Mouse (Mus musculus): Measurements from ENCODE around the gene Mrpl48.
"Not testable (repeated sequence)": the region's sequence is repeated elsewhere in the genome, so short reads cannot be mapped to it uniquely, and the experiment has no call there.

Mrpl48 gene

DNA sequence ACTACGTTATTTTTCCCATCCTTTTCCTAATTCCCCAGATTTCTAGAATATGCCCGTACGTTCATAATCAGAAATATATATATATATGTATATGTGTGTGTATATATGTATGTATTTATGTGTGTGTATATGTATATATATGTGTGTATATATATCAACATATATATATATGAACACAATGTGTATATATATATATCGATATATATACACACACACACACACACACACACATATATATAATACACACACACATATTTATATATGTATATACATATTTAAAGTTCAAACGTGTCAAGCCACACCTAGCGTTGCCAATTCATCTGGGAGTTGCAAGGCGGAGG is 17.6 kb downstream of the Mrpl48 start:
- in situ Hi-C loops (cut with MboI; ENCODE audit: unreplicated experiment in 2 of 2), result no loop called here

DNA sequence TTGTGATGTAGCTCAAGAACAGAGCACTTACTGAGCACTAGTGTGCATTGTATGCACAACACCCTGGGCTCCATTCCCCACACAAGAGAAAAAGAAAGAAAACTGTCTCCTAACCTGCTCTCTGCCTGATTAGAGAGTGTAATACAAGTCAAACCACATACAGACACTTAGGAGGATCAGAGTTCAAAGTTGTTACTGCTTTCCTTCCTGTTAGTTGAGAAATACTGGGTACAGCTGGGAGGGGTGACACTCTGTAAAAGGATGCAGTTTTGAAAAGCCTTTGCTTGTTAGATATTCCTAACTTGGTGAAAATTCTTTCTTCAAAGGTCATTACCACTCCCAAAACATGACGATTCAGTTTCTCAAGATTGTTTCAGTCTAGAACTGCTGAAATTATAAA is 18.3 kb downstream of the Mrpl48 start:
- in situ Hi-C loops (cut with MboI; ENCODE audit: unreplicated experiment in 2 of 2), result no loop called here

DNA sequence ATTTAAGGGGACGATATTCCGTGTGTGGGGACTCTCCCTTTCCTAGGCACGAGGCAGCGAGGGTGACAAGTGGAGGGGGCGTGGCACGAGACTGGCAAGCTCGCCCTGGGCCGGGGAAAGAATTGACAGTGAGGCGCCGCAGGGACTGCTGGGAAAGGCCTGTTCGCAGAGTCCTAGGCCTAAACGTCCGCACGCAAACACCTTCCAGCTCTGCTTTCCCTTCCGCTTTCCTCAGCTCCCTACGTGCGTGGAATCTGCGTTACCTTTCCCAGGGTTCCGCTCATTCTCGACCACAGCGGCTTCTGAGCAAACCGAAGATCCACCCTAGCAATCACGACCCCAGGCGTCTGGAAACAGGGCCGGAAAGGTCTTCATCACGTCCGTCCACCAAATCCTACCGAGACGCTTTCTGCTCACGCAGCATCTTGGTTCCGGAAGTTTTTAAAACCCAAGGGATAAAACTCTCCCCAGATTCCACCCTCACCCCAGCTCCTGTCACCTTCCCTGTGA is 25.3 kb downstream of the Mrpl48 start:
- in situ Hi-C loops (cut with MboI; ENCODE audit: unreplicated experiment in 2 of 2), result loop anchor here in 1 of 2 experiments (5.0 kb wide), 1 partner anchor 45 kb away; the partner anchor contains the start of gene Coa4

DNA sequence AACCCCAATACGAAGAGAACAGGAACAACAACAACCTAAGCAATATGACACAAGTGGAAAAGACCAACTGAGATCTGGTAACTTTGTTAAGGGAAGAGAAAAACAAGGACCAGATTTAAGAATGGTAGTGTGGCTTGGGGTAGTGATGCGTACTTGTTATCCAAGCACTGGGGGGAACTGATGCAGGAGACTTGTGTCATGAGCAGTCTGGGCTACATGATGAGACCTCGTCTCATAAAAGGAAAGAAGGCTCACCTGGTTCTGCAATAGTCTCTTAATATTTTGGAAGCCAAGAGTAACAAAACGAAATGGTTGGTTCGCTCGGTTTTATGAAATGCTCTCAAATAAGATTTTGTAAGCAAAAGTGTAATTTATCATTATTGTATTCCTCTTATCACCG is 25.9 kb downstream of the Mrpl48 start:
- in situ Hi-C loops (cut with MboI; ENCODE audit: unreplicated experiment in 2 of 2), result loop anchor here in 1 of 2 experiments (5.0 kb wide), 1 partner anchor 45 kb away; the partner anchor contains the start of gene Coa4

DNA sequence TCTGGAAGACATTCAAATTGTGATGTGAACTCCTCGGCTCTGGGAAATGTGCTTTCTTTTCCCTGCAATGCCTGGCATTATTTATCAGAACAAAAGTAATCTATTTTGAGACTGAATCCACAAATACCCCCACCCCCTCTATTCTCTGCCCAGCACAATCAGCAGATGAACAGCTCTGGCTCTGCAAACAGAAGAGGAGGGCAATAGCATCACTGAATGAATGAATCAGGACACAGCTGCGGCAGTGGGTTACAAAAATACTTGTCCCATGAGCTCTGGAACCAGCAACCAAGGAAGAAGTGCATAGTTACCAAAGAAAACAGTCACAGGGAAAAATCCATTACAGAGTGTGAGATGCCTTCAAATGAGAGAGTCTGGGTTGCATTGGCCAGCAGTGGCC is 29.3 kb downstream of the Mrpl48 start:
- in situ Hi-C loops (cut with MboI; ENCODE audit: unreplicated experiment in 2 of 2), result no loop called here

DNA sequence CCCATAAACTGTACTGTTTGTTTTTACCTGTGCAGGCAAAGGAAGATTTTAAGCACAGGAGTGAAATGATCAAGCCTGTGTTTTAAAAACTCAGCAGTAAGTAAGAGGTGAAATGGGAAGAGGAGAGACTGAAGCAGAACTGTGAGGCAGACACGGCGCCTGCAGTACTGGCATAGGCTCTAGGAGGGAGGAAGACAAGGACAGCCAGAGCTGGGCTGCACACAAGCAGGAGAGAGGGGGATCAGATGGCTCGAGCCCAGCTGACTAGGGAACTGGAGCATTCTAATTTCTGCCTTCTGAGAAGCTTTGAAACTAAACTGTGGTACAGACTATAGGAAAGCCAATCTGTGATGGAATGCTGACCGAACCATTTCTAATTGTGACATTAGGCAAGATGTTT is 35.4 kb downstream of the Mrpl48 start:
- in situ Hi-C loops (cut with MboI; ENCODE audit: unreplicated experiment in 2 of 2), result no loop called here

DNA sequence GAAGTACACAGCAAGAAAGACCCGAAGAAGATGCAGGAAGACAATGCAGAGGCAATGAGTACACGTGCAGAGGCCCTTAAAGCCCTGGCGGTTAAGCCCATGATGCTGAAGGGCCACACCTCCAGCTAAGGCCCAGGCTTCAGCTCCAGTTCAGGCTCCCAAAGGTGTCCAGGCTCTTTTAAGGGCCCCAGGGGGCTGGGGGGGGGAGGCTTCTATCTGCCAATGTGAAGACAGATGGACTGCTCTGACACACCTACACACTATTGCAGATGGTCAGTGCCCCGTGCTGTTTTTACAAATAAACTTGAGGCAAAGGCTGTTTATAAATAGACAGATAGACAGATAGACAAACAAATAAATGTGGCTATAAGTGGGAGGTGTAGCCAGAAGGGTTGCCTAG is 36.0 kb downstream of the Mrpl48 start:
- in situ Hi-C loops (cut with MboI; ENCODE audit: unreplicated experiment in 2 of 2), result no loop called here

DNA sequence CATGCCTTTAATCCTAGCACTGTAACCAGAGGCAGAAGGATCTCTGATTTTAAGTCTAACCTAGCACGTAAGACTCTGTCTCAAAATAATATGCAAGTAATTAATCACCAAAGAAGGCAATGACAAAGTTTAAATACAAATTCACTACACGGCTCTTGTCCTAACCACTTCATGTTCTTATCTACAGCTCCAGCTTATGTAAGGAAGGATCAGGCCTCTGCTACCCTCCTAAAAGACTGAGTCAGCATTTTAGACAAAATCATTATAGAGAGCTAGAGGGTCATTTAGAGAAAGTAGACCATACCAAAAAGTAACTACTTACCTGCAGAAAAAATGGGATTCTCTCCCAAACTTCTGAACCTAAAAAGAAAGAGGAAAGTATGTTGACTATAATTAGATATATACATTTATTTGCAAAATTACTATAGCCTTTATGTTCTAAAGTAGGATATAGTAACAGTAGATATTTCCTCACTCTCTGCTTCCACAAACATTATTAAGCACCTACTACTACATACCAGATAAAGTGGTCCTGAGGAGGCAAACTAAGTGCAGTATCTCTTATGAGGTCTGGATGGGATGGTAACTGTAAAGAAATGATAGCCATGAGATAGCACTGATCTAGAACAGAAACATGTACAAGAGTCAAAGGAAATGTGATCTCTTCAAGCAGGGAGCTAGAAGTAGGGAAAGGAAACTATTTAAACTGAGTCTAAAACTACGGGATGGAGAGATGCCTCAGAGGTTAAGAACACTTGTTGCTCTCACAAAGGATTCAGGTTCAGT is 37.0 kb downstream of the Mrpl48 start:
- in situ Hi-C loops (cut with MboI; ENCODE audit: unreplicated experiment in 2 of 2), result no loop called here

DNA sequence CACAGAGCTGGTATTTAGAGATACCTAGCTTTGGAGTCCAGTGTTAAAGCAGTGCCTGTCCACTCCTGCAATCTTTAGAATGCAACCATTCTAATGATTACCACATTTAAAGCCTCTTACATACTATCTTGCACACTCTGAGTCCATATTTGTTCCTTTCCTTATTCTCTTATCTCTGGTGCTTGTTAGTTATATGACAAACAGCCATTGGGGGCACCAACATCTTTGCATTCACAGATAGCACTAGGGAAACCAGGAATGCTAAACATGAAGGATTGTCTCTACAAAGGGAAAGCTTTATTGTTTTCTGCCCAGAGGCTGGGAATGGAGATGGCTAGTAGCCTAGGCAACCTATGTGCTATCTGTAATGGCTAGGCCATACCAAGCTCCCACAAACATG is 38.2 kb downstream of the Mrpl48 start:
- in situ Hi-C loops (cut with MboI; ENCODE audit: unreplicated experiment in 2 of 2), result no loop called here

DNA sequence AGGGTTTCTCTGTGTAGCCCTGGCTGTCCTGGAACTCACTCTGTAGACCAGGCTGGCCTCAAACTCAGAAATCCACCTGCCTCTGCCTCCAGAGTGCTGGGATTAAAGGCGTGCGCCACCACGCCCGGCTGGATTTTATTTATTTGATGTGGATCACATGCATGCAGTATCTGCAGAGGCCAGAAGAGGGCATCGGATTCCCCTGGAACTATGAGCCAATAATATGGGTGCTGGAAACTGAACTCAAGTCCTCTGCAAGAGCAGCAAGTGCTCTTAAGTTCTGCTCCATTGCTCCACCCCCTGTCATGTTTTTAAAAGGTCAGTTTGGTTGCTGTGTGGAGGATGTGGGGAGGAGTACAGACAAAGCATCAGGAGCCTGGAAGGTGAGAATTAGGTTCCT is 40.9 kb downstream of the Mrpl48 start:
- in situ Hi-C loops (cut with MboI; ENCODE audit: unreplicated experiment in 2 of 2), result not testable (repeated sequence)

DNA sequence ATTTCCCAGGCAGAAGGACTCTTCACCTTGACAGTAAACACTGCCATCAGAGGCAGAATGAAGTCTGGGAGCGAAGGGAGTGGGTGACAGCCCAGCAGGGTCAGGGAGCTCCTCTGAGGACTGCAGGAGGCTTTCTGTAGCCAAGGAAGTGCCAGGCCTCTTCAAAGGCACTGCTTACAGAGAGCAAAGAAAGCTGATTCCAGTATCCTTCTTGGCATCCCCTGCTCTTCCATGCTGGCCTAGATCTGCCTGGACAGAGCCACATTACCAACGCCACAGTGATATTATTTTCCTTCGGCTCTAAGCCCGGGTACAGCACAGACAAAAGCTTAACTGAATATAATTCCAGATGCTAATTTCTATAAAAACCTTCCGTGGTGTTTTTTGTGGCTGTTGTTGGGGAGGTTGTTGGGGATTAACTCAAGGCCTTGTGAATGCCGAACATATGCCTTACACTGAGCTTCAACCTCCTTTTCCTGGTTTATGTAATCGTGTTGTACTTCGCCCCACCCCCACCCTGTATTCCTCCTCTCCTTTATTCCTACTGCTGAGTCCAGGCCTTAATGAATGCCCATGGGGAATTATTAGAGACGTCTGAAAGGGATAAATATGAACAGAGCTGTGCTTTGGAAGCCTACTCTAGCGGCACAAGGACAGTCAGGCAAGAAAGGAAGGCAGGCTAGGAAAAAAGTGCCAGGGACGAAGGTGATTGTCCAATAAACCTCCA is 46.1 kb downstream of the Mrpl48 start:
- in situ Hi-C loops (cut with MboI; ENCODE audit: unreplicated experiment in 2 of 2), result no loop called here

DNA sequence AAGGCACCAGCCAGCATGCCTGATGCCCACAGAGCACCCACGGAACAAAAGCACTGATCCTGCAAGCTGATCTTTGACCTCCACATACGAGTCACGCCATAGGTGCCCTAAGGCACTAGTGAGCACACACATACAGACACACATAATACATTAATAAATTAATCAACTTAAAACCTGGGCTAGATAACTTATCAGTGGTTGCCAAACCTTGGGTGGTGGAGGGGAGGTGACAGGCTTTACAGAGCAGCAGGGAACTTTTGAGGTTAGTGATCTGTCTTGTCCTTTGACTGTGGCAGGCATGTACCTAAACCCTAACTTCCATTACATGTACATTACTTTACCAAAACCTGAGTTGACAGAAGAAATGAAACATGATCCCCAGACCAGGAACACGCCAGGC is 48.8 kb downstream of the Mrpl48 start:
- in situ Hi-C loops (cut with MboI; ENCODE audit: unreplicated experiment in 2 of 2), result no loop called here

DNA sequence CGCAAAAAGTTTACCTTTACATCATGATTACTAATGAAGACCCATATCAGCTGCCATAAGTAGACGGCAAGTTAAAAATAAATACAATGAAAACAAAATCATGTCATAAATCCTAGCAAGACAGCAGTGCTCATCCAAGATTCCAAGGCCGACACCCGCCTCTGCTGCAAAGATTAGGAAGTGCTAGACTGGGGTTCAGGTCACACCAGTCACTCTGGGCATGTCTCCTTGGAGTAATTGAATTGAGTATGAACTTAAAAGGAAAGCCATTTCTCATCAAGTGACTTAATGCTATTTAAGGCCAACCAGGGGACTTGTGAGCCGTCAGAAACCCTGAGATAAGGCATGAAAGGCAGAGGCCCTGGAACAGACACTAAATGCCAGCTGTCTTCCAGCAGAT is 50.9 kb downstream of the Mrpl48 start:
- in situ Hi-C loops (cut with MboI; ENCODE audit: unreplicated experiment in 2 of 2), result no loop called here

DNA sequence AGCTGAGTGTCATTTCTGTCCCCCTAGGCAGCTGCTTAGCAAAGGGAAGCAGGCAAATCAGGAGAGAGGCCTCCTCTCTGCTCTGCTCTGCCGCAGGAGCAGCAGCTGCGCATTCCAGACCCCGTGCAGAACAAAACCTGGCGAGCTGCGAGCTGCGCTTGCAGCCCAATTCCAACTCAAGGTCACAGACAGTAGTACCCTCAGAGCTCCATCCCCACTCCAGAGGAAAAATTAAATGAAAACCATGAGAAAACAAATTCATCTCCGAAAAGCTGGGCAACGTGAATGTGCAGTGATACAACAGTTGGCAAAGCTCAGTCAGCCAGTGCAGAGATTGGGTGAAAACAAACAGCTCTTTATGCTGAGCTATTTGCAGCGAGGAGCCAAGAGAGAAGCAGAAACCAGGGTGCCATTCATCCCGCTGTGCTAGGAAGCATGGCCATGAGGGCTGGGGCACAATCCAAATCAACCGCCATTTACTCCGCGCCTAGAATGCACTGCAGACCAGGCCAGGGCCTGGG is 52.6 kb downstream of the Mrpl48 start:
- in situ Hi-C loops (cut with MboI; ENCODE audit: unreplicated experiment in 2 of 2), result no loop called here

DNA sequence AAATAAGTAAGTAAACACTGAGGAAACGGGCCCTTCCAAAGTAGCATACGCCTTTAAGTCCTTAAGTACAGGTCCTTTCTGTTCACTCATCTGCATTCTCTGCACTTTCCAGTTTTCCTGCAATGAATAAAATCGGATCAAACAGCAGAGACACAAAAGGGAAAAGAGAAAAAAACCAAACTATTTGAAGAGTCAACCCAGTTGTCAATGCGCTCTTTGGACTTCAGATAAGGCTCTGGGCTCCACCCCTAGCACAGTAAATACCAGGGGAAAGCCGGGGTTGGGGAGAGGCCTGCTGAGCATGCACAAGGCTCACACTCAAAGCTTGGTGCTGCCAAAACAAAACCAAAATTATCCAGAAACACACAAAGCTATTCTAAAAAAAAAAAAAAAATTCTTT is 53.2 kb downstream of the Mrpl48 start:
- in situ Hi-C loops (cut with MboI; ENCODE audit: unreplicated experiment in 2 of 2), result no loop called here

DNA sequence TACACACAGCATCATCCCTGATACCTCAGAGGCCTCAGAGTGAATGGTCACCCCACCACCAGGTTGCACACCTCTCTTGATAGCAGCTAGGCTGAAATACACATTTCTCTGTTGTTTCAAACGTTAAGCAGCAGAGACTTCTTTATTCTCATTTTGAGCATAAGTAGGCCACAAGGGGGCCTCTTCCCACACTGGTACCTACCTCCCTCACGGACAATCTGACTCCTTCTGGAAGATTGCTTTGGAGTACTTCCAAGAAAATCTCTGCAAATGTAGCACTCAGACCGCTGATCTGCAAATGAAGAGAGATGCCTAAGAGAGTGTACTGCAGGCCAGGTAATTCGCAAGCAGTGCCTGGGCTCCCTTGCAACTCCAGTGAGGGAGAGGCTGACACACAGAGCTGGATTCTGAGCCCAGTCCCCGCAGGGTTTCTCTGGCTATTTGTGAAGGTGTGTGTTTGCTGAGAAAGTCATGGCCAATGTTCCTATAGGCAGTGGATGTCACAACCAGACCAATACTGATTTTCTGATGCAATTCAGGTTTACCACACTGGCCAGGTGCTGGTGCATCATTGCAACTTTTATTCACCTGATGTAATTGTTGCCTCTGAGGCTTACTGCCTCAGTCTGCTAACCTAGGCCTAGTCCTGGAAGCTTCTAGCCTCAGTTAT is 57.6 kb downstream of the Mrpl48 start:
- in situ Hi-C loops (cut with MboI; ENCODE audit: unreplicated experiment in 2 of 2), result no loop called here

DNA sequence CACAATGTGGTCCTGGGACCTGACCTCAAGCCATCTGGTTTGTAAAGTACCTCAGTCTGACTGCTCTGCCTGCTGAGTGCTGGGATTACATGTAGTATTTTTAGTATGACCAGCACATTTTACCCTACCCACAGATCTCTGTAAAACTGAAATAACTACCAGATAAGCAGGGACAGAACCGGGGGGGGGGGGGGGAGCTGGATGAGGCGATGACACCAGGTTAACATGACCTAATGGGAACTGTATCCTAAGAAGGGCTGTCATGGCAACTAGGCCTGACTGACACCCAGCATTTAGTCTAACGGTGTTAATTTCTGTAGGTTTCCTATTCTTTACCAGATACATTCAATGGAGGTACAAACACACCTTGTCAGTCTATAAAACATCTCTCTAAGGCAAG is 58.3 kb downstream of the Mrpl48 start:
- in situ Hi-C loops (cut with MboI; ENCODE audit: unreplicated experiment in 2 of 2), result no loop called here

DNA sequence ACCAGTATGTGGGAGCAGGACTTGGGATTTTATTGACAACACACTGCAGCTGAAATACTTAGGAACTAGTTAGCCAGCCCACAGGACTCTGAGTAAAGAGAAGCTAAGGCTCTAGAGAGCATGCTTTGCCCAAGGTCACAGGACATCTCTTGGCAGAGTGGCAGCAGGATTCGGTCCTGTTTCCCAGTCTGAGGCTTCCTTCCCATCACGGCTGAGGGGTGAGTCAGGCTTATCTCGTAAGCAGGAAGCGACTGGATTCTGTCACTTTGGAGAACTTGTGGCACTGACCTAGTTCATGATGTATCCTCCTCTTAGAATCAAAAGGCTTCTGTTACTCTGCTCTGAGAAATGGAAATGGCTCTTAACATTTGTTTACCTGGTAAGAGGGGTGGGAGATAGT is 60.5 kb downstream of the Mrpl48 start:
- in situ Hi-C loops (cut with MboI; ENCODE audit: unreplicated experiment in 2 of 2), result no loop called here

DNA sequence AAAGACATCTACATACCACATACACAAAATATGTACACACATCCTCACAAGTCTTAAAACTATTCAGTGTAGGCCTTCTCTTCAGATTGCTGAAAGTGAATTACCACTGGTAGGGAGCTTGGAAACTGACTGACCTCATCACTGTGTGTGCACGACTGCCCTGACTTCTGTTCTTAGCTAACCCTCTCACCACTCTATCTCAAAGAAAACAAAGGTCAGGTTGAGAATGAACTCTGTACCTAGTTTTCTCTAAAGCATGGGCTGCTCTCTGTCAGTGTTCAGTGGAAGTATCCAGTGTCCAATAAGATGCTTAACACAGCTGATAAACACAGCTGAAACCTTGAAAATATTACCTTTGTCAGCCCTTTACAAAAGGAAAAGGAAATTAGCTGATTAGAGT is 63.7 kb downstream of the Mrpl48 start:
- in situ Hi-C loops (cut with MboI; ENCODE audit: unreplicated experiment in 2 of 2), result no loop called here

DNA sequence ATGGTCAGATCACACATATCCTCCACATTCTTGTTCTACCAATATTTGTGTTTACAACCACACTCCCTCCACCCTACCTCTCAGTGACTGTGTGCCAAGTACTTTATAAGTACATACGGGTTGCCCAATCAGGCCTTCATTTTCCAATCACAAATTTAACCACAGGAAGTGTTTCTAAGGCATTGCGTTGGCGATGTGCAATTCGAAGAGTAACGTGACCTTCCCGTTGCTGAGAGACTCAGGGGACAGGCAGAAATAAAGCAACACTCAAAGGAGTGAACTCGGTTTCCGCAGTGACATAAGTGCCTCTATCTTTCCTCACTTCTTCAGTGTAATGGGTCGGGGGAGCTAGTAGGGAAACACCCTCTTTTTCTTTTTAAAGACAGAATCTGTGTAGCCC is 68.6 kb downstream of the Mrpl48 start:
- in situ Hi-C loops (cut with MboI; ENCODE audit: unreplicated experiment in 2 of 2), result loop anchor here in 1 of 2 experiments (5.0 kb wide), 1 partner anchor 43 kb away; no protein-coding TSS in a partner anchor

DNA sequence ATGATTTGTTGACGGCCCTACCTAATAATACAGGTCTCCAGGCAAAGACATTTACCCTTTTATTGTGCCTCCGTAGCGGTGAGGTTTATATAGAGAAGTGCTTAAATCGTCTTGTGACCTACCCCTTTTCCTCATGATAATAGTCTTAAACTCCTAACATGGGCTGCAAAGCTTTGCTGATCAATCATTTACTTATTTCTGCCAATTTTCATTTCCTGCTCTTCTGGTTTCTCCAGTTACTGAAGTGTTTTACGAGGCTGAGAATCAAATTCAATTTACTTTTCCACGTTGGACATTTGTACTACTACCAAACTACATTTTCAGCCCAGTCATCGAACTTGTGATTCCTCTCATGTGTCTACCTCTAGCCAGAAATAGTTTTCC is 70.6 kb downstream of the Mrpl48 start:
- in situ Hi-C loops (cut with MboI; ENCODE audit: unreplicated experiment in 2 of 2), result loop anchor here in 1 of 2 experiments (5.0 kb wide), 1 partner anchor 45 kb away; no protein-coding TSS in a partner anchor
